Mouse (Mus musculus): ENCODE data around the gene Ahcyl1. TPM values are rescaled to one million over a fixed set of nuclear protein-coding genes. Genes with fewer than 3 reads are reported as not detected.
A peak's percentile ranks its signal among the peaks of the same experiment; 100 is the strongest.
"Not testable (repeated sequence)": the region's sequence is repeated elsewhere in the genome, so short reads cannot be mapped to it uniquely, and the experiment has no call there.

Ahcyl1 gene
- total RNA-seq, 2 experiments from 2014 or later, result 79.1 to 91.9 TPM

DNA sequence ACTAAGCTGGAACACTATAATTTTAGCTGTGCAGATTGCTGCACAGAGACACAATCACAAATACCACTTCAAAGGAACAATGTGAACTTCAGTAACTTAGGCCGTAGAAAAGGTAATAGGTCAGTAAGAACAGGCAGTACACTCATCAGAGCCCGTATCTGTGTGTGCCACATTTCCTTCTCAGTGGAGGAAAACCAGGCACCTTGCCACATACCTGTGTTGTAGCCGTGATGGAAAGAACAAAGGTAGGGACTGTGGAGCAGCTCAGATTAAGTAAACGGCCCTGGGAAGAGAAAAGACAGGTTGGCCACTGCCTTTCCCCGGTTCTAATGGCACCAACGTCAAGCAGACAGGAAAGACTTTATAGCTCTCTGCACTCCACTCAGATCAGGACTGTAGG, 28.9 kb downstream of the Ahcyl1 start:
- intact Hi-C loops (cut with DNase I), result no loop called here
- DNase-seq, result no peak

GRCm38 (mm10) chr3:107664641-107665040, 31.7 kb downstream of the Ahcyl1 start:
- no peak for DNase-seq
- intact Hi-C loops (cut with DNase I), result no loop called here

DNA sequence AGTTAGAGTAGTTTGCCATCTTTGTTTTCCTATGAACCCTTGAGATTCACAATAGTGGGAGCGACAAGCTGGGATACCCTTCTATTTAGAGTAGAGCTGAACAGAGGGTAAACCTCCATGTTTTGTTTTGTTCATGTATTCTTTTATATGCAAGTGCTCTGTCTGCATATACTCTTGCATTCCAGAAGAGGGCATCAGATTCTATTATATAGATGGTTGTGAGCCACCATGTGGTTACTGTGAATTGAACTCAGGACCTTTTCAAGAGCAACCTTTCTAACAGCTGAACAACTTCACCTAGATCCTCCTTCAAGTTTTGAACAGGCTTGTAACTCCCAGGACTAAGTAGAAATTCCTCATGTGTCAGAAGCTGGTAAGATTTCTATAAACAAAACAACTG, 37.4 kb downstream of the Ahcyl1 start:
- intact Hi-C loops (cut with DNase I), result no loop called here
- DNase-seq, result no peak

GRCm38 (mm10) chr3:107656888-107657287, 39.5 kb downstream of the Ahcyl1 start:
- DNase-seq, result no peak
- intact Hi-C loops (cut with DNase I), result no loop called here

DNA sequence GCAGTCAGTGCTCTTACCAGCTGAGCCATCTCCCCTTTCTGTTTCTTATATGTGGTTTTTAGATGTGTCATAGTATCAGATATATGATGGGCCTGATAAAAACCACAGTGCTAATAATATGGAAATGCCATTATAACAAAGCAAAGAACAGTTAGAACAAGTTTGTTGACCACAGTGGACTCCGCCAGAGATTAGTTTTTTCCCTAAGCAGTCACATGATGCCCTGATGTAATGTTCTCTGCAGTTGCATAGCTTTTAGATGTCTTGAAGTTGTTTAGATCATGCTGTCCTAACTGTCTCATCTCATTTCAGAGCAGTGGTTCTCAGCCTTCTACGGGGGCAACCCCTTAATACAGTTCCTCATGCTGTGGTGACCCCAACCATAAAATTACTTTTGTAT, 40.2 kb downstream of the Ahcyl1 start:
- intact Hi-C loops (cut with DNase I), result no loop called here
- no peak for DNase-seq

GRCm38 (mm10) chr3:107655491-107655890, 40.9 kb downstream of the Ahcyl1 start:
- intact Hi-C loops (cut with DNase I), result no loop called here

DNA sequence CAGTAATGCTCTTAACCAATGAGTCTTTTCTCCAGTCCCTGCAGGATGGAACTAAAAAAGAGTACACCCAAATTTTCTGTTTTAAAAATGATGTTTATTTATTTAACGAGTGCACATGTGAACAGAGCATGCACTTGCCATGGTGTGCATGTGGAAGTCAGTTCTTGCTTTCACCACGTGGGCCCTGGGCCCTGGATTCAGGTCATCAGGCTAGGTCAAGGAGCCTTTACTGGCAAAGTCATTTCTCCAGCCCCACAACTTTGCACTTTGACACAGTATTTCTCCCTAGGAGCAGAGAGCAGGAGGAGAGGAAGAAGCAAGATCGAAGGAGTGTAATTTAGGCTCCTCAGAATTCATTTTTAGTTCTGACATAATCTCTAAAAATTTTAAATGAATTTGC, 41.5 kb downstream of the Ahcyl1 start:
- intact Hi-C loops (cut with DNase I), result no loop called here
- no peak for DNase-seq

More at GRCm38 (mm10) chr3:107655491-107655890, 40.9 kb downstream of the Ahcyl1 start:
- no peak for DNase-seq

DNA sequence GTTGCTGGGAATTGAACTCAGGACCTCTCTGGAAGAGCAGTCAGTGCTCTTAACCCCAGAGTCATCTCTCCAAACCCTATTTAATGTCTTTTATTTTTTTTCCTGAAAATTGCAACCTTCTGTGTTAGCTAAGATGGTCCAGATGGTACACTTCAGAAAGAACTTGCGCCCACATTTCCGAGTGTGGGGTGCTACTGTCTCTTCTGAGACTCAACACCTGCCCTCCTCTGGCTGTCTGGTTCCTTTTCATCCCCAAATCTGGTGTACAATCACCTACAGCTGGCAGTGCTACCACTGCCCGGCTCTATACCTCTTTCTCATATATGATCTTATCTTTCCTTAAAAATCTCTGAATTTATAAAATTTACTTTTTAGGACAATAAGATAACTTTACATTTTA, 43.4 kb downstream of the Ahcyl1 start:
- intact Hi-C loops (cut with DNase I), result no loop called here
- no peak for DNase-seq

- DNase-seq; intact Hi-C loops (cut with DNase I): not testable (repeated sequence)
These were observed 46.1 kb downstream of the Ahcyl1 start for GRCm38 (mm10) chr3:107650276-107650675.

DNA sequence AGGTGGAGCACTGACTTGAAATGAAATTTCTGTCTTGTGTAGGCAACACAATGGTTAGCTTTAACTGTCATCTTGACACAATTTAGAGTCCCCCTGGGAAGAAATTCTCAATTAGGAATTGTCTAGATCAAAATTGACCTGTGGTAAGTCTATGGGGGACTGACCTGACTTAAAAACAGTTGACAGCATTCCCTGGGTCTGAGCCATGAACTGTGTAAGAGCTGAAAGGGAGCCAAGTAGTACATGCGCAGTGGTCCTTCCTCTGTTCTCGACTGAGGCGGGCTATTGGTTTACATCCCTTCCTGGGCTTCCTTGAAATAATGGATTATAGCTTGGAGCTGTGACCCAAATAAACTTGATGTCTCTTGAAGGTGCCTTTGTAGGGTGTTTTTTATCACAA, 49.4 kb downstream of the Ahcyl1 start:
- DNase-seq, result peak in 1 of 2 experiments; percentile 42

GRCm38 (mm10) chr3:107637606-107638172, 58.7 kb downstream of the Ahcyl1 start:
- DNase-seq, result no peak
- intact Hi-C loops (cut with DNase I), result loop anchor here (10.0 kb wide), 1 partner anchor 227 kb away; no protein-coding TSS in a partner anchor

More for the DNA sequence above, 49.4 kb downstream of the Ahcyl1 start:
- intact Hi-C loops (cut with DNase I), result no loop called here

DNA sequence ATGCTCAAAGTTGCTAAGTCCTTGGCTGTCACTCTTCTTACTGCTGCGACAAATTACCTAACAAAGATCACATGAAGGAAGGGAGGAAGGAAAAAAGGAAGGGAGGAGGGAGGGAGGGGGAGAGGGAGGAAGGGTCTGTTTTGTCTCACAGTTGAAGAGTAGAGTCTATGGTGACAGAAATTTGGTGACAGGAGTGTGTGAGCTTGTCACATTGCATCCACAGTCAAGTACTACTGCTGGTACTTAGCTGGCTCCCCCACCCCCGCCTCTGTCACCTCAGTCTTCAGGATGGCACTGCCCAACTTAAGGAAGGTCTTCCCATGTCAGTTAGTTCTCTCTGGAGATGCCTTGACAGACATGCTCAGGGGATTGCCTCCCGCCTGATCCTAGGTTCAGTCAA, 60.1 kb downstream of the Ahcyl1 start:
- intact Hi-C loops (cut with DNase I), result loop anchor here (10.0 kb wide), 1 partner anchor 229 kb away; no protein-coding TSS in a partner anchor
- DNase-seq, result no peak

DNA sequence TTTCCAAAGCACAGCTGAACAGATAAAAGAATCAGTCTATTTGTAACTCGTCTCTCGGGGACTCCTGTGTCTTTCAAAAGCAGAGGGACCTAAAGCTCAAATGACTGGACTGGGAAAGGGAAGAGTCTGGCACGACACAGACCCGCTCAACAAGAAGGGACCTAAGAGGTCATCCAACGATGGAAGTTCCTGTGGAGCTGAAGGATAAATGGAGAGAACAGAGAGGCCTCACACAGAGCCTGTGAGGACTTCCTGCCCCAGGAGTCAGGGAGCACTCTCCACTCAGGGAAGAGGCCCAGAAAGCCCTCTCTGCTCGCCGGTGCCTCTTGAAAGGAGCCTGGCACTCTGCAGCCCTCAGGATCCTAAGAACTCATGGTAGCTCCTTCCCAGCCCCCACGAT, 60.5 kb downstream of the Ahcyl1 start:
- intact Hi-C loops (cut with DNase I), result loop anchor here (10.0 kb wide), 1 partner anchor 229 kb away; no protein-coding TSS in a partner anchor
- no peak for DNase-seq

GRCm38 (mm10) chr3:107633906-107634305, 62.5 kb downstream of the Ahcyl1 start:
- no peak for DNase-seq
- intact Hi-C loops (cut with DNase I), result loop anchor here (10.0 kb wide), 1 partner anchor 231 kb away; no protein-coding TSS in a partner anchor

- no peak for DNase-seq
These were observed 63.6 kb downstream of the Ahcyl1 start for GRCm38 (mm10) chr3:107632786-107633185.

DNA sequence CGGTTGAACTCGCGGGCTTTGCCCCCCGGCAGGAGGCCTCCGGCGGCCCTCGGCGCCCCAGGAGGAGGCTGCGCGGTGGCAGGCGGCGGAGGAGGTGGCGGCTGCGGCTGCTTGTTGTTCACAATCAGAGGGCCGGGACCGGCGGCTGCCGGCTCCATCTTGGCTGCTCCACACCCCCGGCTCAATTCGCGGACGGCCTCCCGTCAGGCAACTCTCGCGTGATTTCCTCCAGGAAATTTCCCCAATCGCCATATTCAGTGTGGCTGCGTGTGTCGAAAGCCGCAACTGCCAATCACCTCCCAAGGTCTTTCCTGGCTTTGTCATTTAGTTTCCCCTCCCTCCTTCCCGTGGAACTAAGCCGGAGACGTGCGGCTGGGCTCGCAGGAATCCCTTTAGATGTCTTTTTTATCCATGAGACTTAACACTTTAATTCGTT, 64.8 kb downstream of the Ahcyl1 start, which contains the start of gene Strip1:
Gene Strip1 (minus strand): TSS at position 172 of the 436 bp plus-strand sequence.
- intact Hi-C loops (cut with DNase I), result loop anchor here (10.0 kb wide), 1 partner anchor 233 kb away; no protein-coding TSS in a partner anchor
- peak; percentile 91 to 94 for DNase-seq

More at GRCm38 (mm10) chr3:107632786-107633185, 63.6 kb downstream of the Ahcyl1 start:
- intact Hi-C loops (cut with DNase I), result loop anchor here (10.0 kb wide), 1 partner anchor 232 kb away; no protein-coding TSS in a partner anchor

GRCm38 (mm10) chr3:107630682-107631522, 65.5 kb downstream of the Ahcyl1 start, which contains the start of gene Gm10961:
TSS of gene Gm10961 (plus strand) at chr3:107631322.
- no peak for DNase-seq
- intact Hi-C loops (cut with DNase I), result loop anchor here (10.0 kb wide), 1 partner anchor 234 kb away; no protein-coding TSS in a partner anchor

DNA sequence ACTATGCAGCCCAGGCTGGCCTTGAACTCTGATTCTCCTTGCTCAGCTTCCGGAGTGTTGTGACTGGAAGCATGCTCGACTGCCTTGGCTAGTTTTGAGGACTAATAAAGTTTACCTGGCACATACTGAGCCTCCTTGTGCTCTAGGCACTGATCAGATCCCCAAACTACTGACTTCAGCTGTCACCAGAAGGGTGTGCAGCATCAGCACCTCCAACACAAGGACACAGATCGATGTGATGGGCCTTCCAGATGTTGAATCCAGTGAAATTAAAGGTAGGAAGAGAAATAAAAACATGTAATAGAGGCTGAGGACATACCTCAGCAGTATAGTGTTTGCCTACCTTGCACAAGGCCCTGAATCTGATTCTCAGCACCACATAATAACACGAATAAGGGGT, 66.9 kb downstream of the Ahcyl1 start:
- intact Hi-C loops (cut with DNase I), result no loop called here

DNA sequence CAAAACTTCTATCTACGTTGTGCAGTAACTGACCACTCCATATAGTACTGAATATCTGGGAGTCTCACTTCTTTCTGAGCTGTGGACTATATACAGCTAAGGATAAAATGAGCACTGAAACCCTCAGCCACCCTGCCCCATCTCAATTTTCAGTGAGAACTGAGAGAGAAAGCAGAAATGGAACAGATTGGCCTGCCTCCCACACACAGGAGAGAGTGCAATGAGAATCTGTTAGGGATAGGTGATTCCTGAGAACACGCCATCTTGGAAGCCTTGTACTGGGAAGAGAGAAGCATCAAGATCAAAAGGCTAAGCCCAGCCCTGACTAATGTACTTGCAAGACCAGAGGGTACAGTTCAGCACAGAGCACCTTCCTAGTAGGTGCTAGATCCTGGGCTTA, 67.8 kb downstream of the Ahcyl1 start:
- DNase-seq, result no peak
- intact Hi-C loops (cut with DNase I), result no loop called here

More for the DNA sequence above, 66.9 kb downstream of the Ahcyl1 start:
- no peak for DNase-seq

GRCm38 (mm10) chr3:107627641-107628040, 68.7 kb downstream of the Ahcyl1 start:
- intact Hi-C loops (cut with DNase I), result no loop called here
- no peak for DNase-seq

- intact Hi-C loops (cut with DNase I), result no loop called here
- no peak for DNase-seq
These were observed 69.6 kb downstream of the Ahcyl1 start for GRCm38 (mm10) chr3:107626751-107627150.

All from heart, postnatal 14 days (tissue).